Mouse (Mus musculus) liver, postnatal 0 days (tissue): ENCODE data around the gene Poc1a. TPM values are rescaled to one million over a fixed set of nuclear protein-coding genes. Genes with fewer than 3 reads are reported as not detected.
A peak's percentile ranks its signal among the peaks of the same experiment; 100 is the strongest.

Experiments
- ATAC-seq: fragments of 200-750 bp; cut with Nextera tagmentation; 2 replicates; pipeline ENCODE4 v1.8.0; 2017; ENCODE audit warnings: mild to moderate bottlenecking, moderate library complexity
- DNase-seq: peaks from one replicate; pipeline ENCODE4 v3.0.0-alpha.2; 2016
- H3K27ac ChIP-seq: fragments of 300-500 bp; sonication (generic); 2 replicates; pipeline ENCODE4 v1.5.1; 2014; ENCODE audit warnings: antibody characterized with exemption, moderate library complexity, mild to moderate bottlenecking, low read depth
- H3K27me3 ChIP-seq: fragments of 300-500 bp; sonication (generic); 2 replicates; pipeline ENCODE4 v1.6.1; 2014; ENCODE audit warnings: low read length, control low read depth, mixed read lengths; ENCODE audit not compliant: insufficient read depth
- H3K36me3 ChIP-seq: fragments of 300-500 bp; sonication (generic); replicated peaks from 2 replicates; pipeline ENCODE4 v1.6.1; 2014; ENCODE audit warnings: mild to moderate bottlenecking, control low read depth, low read length, moderate library complexity, mixed read lengths; ENCODE audit not compliant: insufficient read depth
- H3K4me1 ChIP-seq: fragments of 300-500 bp; sonication (generic); 2 replicates; pipeline ENCODE4 v1.6.1; 2014; ENCODE audit warnings: antibody characterized with exemption, mild to moderate bottlenecking, control low read depth; ENCODE audit not compliant: insufficient read depth
- H3K4me2 ChIP-seq: fragments of 300-500 bp; sonication (generic); 2 replicates; pipeline ENCODE4 v1.6.1; 2014; ENCODE audit warnings: low read depth, mild to moderate bottlenecking, low read length, moderate library complexity, mixed read lengths
- H3K4me3 ChIP-seq: fragments of 300-500 bp; sonication (generic); 2 replicates; pipeline ENCODE4 v1.5.1; 2014; ENCODE audit warnings: low read depth, low read length
- H3K9ac ChIP-seq: fragments of 300-500 bp; sonication (generic); replicated peaks from 2 replicates; pipeline ENCODE4 v1.6.1; 2014; ENCODE audit warnings: mild to moderate bottlenecking, moderate library complexity
- H3K9me3 ChIP-seq: fragments of 300-500 bp; sonication (generic); 2 replicates; pipeline ENCODE4 v1.6.1; 2016; ENCODE audit warnings: mild to moderate bottlenecking, control low read depth, low read length, mixed read lengths
- CTCF ChIP-seq: sonication (generic); IDR thresholded peaks from 2 replicates; pipeline ENCODE4 v1.5.1; 2016; ENCODE audit warnings: antibody characterized with exemption, low read depth
- EP300 ChIP-seq: IDR thresholded peaks from 2 replicates; pipeline ENCODE4 v1.6.1; 2016; ENCODE audit warnings: antibody characterized with exemption, low read depth, mild to moderate bottlenecking
- WGBS: fragments of 180-500 bp; shearing (Covaris S2); extraction: QIAGEN DNeasy Blood & Tissue Kit; methylation state at CpG from one replicate; pipeline ENCODE4 v1.1.7; 2014; ENCODE audit not compliant: insufficient replicate concordance; 5-methylcytosine and 5-hydroxymethylcytosine counted together
- polyA plus RNA-seq: library from polyadenylated mRNA; unstranded; fragments of >200 nt; fragmentation: Nextera tagmentation; extraction: Ambion mirVana; gene quantifications from 2 replicates; pipeline ENCODE4 v1.2.1, GENCODE M21; 2015

Gene Poc1a
- polyA plus RNA-seq, 1 experiment from 2014 or later, result 14.5 TPM

DNA sequence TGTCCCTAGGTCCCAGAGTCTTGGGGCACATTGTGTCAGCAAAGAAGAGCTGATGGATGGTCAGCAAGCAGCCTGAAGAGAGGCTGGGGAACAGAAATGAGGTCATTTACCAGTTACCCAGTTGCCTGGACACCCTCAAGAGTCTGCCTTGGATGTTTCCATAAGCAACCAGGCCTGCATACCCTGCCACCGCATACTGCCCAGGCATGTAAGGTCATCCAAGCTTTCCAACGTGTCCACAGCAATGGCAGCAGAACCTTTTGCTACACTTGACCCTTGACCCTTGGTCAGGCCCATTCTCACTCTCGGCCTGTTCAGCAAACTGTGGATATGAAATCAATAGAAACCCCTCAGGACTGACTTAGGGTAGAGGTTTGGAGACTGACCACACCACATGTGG is 19.4 kb upstream of the Poc1a start:
- H3K9ac ChIP-seq, result no peak overlapping the region
- WGBS, result 63% methylated on average over 3 of the region's 3 CpGs
- H3K9me3 ChIP-seq, result no peaks in the 10 kb centered on the region
- H3K4me1 ChIP-seq, result peaks cover 10% of the 10 kb centered on the region
- no peaks in the 10 kb centered on the region for H3K27me3 ChIP-seq
- no peak overlapping the region for H3K4me2 ChIP-seq
- no peak overlapping the region for H3K27ac ChIP-seq
- H3K4me3 ChIP-seq, result no peak overlapping the region
- no peaks in the 10 kb centered on the region for H3K36me3 ChIP-seq
- no peak for TF ChIP-seq CTCF
- no peak for TF ChIP-seq EP300
- DNase-seq (no peak), ATAC-seq (no peak)

DNA sequence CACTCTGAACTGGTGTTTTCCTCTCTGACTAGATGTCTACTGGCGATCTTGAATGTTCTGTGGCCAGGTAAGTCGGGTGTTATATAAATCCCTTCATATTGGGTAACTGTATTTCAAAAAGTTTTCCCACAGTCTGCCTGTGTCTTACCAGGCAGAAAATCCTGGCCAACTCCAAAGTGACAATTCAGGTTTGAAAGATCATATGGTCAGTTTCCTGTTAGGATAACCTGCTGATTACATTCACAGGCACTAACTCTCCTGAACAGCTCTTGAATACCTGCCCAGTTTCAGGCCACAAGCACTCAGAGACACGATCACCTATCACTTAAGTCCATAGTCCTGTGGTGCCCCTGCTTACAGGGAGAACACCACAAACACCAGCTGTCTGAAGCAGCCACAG is 18.8 kb upstream of the Poc1a start:
- H3K4me2 ChIP-seq, result no peak overlapping the region
- no peaks in the 10 kb centered on the region for H3K9me3 ChIP-seq
- H3K36me3 ChIP-seq, result no peaks in the 10 kb centered on the region
- H3K4me1 ChIP-seq, result peaks cover 12% of the 10 kb centered on the region
- ATAC-seq (no peak), DNase-seq (no peak)
- no peak overlapping the region for H3K4me3 ChIP-seq
- 70% methylated on average over 3 of the region's 3 CpGs for WGBS
- TF ChIP-seq EP300 (no peak), CTCF (no peak)
- H3K9ac ChIP-seq, result no peak overlapping the region
- no peak overlapping the region for H3K27ac ChIP-seq
- no peaks in the 10 kb centered on the region for H3K27me3 ChIP-seq

DNA sequence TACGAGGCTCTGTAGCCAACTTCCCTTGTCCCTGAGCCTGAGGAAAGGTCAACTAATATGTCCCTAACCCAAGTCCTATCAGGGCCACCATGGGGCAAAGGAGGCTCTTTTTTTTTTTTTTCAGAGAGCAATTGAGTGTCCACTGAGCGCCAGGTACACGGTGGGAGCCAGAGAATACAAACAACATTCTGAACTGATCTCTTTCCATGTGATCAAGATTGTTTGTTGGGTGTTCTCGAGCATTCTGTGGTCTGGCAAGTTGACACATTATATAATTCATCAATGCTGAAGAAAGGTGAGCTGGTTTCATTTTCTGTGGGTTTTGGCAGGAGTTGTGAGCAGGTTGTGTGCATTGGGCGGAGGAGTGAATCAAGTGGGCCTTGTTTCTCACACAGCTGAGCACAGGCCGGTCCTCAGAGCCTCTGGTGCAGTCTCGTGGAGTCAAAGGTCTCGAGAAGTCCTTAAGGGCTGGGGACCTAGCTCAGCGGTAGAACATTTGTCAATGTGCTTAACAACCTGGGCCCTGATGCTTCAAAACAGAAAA is 17.4 kb upstream of the Poc1a start:
- ATAC-seq (no peak), DNase-seq (no peak)
- peaks cover 12% of the 10 kb centered on the region for H3K4me1 ChIP-seq
- no peak overlapping the region for H3K4me2 ChIP-seq
- no peak overlapping the region for H3K4me3 ChIP-seq
- WGBS, result 73% methylated on average over 9 of the region's 9 CpGs
- no peak overlapping the region for H3K9ac ChIP-seq
- no peaks in the 10 kb centered on the region for H3K36me3 ChIP-seq
- H3K27me3 ChIP-seq, result no peaks in the 10 kb centered on the region
- no peaks in the 10 kb centered on the region for H3K9me3 ChIP-seq
- H3K27ac ChIP-seq, result no peak overlapping the region
- TF ChIP-seq EP300, result no peak
- TF ChIP-seq CTCF, result no peak

DNA sequence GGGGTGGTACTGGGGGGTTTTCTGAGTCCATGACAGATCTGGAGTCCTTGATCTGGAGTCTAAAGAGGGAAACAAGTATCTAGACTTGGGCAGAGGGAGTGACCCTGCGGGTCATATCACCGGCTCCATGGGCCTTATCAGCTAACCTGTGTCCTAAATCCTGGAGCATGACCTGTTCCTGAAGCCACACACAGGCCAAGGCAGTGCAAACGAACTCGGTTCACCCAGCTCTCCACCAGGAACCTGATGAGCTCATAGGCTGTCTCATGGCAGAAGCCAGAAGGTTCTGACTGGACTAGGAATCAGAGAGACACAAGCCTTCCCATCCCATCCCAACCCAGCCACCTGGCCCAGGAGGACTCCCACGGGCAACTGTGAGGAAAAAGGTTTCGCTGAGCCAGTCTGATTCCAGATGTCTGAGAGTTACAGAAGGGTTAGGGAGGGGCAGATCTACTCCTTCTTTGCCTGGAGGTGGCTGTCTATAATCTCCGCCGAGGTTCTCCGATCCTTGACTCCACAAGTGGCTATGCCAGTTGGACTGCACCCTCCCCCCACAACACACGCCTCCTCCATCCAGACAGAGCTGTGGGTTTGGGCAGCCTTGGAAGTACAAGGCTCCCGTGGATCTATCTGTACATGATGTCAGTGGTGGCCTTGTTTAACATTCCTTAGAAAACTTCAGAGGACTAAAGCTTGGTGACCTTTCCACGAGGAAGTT is 15.3 kb upstream of the Poc1a start:
- Histone ChIP-seq H3K9ac (no peak overlapping the region), H3K4me1 (peaks cover 12% of the 10 kb centered on the region), H3K4me3 (no peak overlapping the region), H3K4me2 (no peak overlapping the region), H3K27me3 (no peaks in the 10 kb centered on the region), H3K36me3 (no peaks in the 10 kb centered on the region), H3K27ac (no peak overlapping the region; the same call in 1 of the 2 replicates), H3K9me3 (no peaks in the 10 kb centered on the region)
- DNase-seq (peak; percentile 46), ATAC-seq (peak; percentile 90)
- TF ChIP-seq CTCF, result no peak
- TF ChIP-seq EP300, result 0 out of 2 replicates have a peak, but pooled peaks have one; percentile 42
- 69% methylated on average over 12 of the region's 12 CpGs for WGBS

DNA sequence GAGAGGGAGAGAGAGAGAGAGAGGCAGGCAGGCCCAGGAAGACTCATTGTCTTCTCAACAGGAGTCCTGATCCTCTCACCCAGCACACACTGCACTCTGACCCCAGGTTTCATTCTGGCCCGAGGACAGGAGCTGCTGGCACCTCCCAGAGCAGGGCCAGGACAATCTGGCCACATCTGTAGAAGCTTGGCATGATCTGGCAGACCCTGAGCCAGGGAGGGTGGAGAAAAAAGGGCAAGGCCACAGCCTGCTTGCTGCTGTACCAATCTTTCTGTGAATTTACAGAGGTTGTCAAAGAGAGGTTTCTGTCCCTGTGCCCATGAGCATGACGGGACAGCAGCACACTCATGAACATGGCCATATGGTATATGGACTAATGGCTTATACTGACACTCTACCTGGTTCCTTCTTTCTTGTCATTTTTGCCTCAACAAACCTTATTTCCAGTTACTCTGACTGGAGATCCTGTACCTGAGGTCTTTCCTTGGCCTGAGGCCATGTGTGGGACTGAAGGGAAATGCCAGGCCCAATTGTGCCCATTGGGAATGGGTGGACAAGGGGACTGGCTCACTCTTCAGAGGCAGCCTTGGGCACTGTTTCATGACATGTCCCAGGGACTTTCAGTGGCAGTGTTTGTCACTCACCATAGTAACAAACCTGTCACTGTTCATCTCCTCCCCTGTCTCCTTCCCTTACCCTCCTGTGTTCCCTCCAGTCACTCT is 13.8 kb upstream of the Poc1a start:
- no peak overlapping the region for H3K4me2 ChIP-seq
- no peak overlapping the region for H3K9ac ChIP-seq
- H3K36me3 ChIP-seq, result no peaks in the 10 kb centered on the region
- no peak for DNase-seq
- no peaks in the 10 kb centered on the region for H3K9me3 ChIP-seq
- WGBS, result 51% methylated on average over 2 of the region's 2 CpGs
- H3K4me3 ChIP-seq, result no peak overlapping the region
- H3K4me1 ChIP-seq, result peaks cover 9% of the 10 kb centered on the region; the same call in 1 of the 2 replicates
- TF ChIP-seq EP300, result no peak
- no peak for TF ChIP-seq CTCF
- ATAC-seq, result no peak
- no peaks in the 10 kb centered on the region for H3K27me3 ChIP-seq
- H3K27ac ChIP-seq, result no peak overlapping the region

DNA sequence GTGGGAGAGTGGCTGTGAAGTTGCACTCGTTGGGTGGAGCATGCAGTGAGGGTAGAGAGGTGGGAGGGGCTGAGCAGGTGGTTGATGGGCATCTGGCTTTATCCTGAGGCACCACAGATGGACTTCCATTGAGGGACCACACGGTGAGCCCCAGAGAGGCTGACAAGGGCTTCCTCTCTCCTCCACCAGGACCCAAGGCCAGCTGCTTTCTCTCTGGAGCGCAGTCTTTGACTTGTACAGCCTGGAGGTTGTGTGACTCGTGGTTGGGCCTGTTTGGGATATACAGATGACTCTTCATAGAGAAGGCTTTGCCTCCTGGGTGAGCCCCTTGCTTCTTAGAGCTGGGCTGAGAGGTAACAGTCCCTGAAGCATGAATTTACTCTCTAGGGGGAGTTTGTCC is 12.4 kb upstream of the Poc1a start:
- no peaks in the 10 kb centered on the region for H3K36me3 ChIP-seq
- peaks cover 9% of the 10 kb centered on the region; the same call in 1 of the 2 replicates for H3K4me1 ChIP-seq
- TF ChIP-seq CTCF, result no peak
- TF ChIP-seq EP300, result no peak
- H3K9me3 ChIP-seq, result no peaks in the 10 kb centered on the region
- H3K9ac ChIP-seq, result no peak overlapping the region
- no peak for ATAC-seq
- H3K4me2 ChIP-seq, result no peak overlapping the region
- H3K27me3 ChIP-seq, result no peaks in the 10 kb centered on the region
- DNase-seq, result no peak
- 41% methylated on average over 4 of the region's 4 CpGs for WGBS
- no peak overlapping the region for H3K27ac ChIP-seq
- no peak overlapping the region for H3K4me3 ChIP-seq
